Mouse (Mus musculus) MN1 (cell line): Measurements from ENCODE around the gene Cryba4.

Experiments used
- DNase-seq: peaks from one replicate; pipeline ENCODE4 v3.0.0-alpha.2; 2016; ENCODE audit warnings: low spot score

Cryba4 gene

DNA sequence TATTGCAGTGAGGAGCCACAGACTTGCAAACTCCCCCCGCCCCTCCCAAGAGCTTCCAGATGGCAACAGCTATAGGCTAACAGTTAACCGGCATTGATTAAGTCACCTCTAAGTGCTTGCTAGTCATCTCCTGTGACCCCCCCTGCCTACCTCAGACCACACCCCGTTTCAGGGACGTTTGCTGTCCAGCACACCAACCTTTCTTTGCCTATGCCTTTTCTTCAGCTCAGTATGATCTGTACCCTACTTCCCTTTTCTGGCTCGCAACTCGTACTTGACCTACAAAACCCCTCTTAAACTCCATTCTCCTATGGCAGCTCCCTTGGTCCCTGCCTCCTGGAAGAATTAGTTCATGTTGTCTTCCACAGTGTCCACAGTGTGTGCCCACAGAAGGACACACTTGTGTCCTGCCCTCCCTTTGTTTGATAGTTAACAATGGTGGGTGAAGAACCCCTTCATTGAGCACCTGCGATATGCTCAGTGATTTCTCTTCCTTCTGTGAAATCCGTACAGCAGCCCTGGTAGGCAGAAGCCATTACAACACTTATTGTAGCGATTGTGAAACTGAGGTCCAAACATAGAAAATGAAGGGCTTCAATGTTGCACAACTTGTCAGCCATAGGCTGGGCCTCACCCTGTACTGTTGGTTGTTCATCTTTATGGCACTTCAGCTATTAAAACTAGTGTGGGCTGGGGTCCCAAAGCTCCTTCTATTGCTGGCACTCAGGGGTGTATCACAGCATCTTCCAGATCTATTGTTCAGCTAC lies 13.9 kb upstream of the Cryba4 start:
- DNase-seq, result no peak

DNA sequence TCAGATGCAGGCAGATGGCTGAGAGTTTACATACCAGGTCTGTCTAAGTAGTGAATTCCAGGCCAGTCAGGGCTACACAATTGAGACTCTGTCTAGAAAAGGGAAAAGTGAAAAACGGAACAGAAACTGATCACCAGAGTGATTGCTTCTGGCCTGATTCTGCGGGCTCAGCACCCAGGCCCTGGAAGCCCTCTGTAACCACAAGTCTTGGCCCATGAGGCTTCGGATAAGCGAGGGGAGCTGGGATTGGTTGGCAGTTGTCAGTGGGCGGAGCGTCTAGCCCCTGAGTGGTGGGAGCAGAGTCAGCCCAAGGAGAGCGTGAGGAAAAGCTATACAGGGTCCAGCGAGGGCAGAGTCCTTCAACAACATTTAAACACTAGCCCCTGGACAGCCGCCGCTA lies 13.2 kb upstream of the Cryba4 start:
- no peak for DNase-seq

DNA sequence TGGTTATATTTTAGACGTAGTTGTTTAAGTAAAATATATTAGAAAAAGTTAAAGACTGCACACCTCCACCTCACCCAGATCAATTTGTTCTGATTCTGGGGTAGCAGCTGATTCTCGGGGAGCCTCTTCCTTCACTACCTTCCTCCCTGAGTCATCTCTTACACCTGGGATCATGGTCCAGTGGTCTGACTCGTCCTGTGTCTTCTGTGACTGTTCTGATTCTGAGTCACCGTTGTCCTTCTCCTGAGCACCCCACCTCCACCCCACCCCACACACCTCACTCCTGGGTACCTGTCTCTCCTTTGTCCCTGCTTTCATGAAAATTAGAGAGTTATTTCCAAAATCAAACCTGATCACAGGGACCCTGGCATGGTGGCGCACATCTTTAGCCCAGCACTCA lies 12.8 kb upstream of the Cryba4 start:
- DNase-seq, result no peak

DNA sequence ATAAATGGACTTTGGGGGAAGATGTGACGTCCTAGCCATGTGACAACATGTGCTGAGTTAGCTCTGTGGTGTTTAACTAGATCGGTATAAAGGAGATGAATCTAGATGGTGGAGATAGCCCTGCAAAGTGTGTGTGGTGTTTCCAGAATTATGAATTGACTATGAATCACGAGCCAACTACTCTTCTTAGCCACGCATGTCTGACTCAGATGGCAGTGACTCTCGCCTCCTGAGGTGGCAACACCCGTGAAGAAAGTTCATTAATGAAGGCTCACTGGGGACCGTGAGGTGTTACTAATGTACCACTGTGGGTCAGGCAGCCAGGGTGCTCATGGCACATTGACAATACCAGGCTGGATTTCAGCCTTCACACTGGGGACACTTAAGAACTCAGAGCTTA lies 11.8 kb upstream of the Cryba4 start:
- no peak for DNase-seq

DNA sequence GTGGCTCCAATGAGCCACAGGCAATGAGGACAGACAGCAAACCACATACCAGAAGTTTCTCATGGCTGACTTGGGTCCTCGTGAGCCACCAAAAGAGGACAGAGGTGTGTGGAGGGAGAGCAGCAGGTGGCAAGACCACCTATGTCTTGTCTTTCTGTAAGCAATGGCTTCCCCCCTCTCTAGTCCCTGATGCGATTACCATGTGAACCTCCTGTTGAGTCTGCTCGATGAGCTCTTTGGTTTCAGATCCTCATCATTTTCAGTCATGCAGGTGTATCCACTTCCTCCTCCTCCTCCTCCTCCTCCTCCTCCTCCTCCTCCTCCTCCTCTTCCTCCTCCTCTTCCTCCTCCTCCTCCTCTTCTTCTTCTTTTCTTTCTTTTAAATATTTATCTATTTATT lies 8.5 kb upstream of the Cryba4 start:
- no peak for DNase-seq

DNA sequence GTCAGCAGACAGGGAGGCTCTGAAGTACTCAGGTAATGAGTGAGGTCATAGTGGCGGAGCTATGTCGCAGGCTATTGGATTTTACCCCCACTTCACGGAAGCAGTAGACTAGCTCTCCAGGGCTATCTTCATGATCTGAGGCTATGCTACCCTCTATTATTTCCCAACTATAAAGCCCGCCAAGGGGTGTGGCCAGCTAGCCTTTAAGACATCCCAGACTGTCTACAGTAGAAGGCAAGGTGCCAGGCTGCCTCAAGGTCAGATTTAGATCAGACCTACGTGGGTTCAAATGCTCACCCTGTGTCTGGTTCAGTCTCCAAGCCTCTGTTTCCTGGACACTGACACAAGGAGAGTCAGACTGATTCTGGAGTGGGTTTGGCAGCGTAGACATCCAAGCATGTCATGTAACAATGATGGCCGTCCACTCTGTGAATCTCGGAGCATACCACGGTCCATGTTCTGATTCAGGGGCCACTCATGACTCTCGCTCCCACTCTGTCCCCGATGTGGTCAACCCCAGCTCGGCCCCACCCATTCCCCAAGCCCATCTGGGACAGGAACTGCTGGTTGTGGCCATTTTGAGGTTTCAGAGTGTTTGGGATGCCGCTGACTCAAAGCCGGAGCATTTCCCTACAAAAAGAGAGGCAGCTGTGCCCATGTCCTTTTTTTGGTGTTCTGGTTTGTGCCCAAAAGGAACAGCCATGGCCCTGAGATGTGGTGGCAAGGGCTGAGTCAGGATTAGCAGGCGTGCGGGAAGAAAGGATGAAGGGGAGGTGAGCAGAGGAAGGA lies 7.7 kb upstream of the Cryba4 start:
- DNase-seq, result no peak

DNA sequence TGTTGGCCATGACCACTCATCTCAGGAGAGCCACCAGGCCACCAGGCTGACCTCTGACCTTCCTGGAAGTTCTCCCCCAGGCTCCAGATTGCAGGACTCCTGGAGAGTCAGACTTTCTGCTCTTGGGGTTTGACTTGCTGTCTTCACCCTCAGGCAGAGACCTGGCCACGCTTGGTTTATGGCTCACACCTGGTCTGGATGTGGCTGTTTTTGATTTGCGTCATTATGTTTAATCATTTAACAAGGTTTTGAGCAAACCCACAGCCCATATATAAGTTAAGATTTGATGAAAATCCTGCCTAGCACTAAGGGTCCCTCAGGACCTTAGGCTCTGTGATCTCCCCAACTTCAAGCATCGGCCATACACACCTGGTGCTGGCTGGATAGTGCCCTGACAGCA lies 5.6 kb upstream of the Cryba4 start:
- no peak for DNase-seq

DNA sequence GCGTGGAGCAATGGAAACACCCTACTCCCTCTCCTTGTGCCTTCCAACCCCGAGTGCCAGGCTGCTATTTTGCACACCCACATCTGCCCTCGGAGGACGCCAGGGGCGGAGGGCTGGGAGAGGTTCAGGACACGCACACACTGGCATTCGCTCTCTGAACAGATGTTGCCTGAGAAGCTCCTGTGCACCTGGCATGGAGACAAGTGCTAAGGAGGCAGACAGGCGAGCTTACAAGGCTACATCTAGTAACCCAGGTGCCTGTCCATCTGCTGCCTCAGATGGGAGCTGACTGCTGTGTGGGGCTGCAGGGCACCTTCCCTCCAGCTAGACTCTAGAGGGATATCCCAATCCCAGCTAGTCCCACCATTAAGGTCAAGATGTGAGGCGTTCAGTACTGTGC lies 4.1 kb upstream of the Cryba4 start:
- no peak for DNase-seq

DNA sequence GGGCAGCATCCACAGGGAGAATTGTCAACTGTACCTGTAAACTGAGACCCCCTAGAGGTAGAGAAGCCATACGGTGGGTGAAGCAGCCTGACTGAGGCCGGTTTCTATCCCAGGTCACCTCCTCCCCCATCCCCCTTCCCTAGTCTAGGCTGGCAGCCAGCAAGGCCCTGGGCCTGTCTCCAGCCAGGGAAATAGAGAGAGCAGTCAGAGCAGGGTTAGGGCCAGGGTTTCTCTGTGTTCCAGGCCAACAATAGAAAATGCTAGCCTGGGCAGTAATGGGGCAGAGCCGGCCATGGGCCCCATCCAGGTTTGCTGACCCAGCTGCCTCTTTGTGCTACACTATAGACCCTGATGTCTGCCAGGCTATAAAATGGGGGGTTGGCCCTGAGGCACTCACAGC lies 3.1 kb upstream of the Cryba4 start, which contains the start of gene Crybb1:
Crybb1 (plus strand) TSS at position 390 of the 400 bp plus-strand sequence.
- DNase-seq, result peak; percentile 48

DNA sequence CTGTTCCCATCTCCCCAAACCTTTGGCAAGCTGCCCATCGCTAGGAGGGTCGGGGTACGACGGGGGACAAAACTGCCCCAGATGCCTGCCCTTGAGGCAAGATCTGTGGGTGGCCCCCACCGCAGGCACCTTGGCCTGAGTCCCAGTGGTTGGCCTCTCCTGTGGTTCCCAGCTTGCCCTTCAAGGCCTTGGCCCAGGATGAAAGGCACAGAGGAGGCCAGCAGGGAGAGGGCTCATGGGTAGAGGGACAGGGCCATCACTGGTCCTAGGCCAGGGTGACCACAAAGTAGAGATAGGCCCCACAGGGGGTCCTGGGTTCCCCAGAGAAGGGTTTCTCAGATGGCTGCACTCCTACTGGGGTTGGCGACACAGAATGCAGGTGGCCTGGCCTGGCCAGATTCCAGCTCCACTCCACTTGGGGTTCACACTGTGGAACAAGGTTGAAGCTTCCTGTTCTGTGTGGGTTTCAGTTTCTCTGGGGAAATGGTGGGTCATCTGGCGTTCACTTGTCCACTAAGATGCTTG lies 2.0 kb upstream of the Cryba4 start:
- peak; percentile 45 for DNase-seq

DNA sequence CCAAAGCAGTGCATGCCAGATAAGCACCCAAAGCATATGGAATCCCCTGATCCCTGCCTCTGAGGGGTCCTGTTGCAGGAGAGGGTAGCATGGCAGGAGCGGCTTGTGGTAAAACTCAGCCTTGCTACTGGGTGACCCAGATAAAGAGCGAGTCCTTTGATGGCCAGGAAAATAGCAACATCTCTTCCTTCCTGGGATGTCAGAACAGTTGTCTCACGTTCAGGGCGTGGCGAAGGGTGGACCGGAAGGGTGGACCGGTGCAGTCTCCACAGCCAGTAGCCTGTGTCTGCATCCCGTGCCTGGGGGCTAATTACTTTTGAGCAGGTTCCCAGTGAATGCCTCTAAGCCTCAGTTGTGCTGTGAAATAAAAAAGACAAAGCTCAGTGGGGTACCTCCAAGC lies 851 bp upstream of the Cryba4 start:
- DNase-seq, result no peak

DNA sequence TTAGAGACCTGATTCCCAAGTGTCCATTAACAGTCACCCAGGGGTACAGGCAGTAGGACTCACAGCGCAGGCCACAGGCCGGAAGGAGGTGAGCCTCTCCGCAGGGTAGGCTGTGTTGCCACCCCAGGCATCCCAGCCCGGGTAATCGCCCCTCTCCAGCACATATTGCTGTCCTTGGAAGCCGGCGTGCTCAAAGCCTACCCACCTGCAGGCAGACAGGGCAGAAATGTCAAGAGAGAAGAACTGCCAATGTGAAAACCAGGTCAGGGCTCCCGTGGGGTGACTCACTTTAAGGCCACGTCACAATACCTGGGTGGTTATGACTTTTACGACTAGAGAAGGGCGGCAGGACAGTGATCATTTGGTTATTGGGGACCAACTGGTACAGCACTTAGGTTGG lies 3.2 kb downstream of the Cryba4 start:
- DNase-seq, result no peak

DNA sequence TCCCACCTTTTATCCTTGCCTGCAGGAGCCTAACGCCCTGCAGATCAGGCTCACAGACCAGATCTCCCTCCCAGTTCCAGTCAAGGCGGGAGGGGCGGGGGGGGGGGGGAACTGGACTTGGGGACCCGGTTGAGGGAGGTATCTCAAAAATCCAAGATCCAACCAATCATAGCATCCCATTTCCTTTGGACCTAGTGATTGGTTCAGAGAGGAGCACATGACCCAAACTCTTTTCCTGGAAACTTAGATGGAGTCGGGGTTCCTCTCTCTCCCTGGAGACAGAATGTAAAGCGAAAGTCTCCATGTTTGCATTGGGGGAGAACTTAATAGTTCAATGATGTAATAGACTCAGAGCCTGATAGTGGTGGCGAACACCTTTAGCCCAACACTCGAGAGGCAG lies 4.9 kb downstream of the Cryba4 start:
- DNase-seq, result no peak

DNA sequence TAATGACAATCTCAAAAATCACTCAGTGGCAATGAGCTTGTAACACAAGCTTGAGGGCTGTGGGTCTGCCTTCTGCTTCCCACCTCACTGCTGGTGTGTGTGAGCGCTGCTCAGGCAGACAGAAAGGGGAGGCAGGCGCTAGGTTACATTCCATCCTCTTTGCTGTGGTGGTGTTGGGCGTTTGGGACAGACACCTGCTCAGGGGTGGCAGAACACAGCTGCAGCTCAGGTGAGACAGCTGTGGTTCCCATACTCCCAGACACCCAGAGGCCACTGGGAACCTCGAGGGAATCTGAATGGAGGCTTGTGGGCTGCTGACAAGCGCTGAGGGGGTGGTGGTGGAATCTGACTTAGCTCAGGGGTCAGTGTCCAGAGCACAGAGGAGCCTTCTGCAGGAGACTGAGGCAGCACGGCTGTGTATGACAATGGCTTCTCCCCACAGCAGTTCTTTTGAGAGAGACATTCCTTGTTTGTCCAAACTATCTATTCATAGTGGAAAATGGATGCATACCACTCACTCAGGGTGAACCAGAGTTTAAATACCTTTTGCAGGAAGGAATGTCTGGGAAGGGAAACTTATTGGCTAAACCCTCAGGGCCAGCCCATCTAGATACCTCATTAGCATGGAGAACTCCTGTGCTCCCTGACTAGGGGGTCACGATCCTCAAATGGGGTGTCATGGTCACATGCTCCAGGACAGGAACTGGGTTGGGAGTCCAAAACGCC lies 7.3 kb downstream of the Cryba4 start:
- DNase-seq, result no peak

DNA sequence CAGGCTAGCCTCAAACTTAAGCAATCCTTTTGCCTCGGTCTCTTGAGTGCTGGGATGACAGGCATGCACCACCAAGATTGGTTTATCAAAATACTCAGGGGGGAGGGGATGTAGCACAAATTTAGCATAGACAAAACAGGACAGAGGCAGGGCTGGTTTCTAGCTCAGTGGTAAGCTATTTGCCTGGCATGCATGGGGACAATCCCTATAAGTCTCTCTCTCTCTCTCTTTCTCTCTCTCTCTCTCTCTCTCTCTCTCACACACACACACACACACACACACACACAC lies 8.1 kb downstream of the Cryba4 start:
- DNase-seq, result no peak

DNA sequence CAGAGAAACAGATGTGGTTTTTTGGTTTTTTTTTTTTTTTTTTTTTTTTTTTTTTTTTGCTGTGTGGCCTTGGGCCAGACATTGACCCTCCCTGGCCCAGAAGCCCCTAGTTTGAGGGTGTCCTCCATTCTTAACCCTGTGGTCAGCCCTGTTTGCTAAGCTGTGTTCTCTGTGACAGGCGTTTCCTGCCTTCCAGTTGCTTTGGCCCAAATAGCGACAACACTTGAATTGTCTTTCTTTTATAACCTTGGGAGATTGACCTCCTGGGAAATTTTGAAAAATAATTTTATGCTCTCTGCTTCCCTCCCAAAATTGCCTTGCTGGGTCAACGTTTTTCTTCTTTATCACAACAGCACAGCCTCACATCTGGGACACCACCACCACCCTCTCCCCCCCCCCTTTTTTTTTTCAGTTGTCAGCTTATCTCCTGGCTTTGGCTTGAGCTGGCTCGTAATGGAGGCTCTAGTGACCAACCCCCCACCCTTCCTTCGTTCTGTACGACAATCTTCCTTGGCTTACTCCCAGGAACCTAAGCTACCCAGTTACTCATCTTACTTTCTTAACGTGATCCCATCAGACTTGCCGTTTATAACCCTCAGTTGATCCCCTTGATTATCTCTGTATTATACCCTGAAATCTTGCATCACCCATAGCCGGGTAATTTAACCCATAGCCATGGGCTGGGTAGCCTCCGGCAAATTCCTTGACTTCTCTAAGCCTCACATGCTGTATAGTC lies 8.6 kb downstream of the Cryba4 start:
- DNase-seq, result peak; percentile 22

DNA sequence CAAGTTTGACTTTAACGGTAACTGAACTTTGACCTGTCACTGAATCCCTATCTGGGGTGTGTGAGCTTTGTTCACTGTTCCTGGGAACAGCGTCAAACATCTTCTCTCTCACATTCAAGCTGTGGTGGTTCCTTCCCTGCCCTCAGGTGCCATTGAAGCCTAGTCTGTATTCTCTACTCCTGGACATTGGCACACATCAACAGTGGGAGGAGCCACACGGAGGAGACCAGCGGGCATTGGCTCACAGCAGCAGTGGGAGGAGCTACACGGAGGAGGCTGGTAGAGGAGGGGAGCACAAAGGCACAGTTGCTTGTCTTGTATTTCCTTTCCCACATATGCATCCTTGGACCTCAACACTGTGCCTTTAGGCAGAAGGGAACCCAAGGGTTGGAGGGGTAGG lies 9.3 kb downstream of the Cryba4 start:
- no peak for DNase-seq

DNA sequence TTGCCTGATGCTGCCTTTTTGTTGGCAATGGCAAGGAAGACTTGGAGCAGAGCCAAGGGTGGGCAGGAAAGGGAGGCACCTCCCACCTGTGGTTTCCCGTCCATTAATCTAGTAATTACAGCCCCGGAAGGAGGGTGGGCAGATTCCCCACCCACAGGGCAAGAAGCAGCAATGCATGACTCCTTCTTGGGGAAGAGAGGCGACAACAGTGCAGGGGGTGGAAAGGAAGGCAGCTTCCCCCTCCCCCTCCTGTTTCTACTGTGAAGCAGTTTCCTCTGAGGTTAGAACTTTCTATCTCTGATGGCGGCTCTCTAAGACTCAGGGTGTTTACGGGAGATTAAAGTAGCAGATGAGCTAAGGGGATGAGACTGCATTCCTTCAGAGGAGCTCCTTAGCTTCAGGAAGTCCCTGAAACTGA lies 9.9 kb downstream of the Cryba4 start:
- DNase-seq, result no peak

DNA sequence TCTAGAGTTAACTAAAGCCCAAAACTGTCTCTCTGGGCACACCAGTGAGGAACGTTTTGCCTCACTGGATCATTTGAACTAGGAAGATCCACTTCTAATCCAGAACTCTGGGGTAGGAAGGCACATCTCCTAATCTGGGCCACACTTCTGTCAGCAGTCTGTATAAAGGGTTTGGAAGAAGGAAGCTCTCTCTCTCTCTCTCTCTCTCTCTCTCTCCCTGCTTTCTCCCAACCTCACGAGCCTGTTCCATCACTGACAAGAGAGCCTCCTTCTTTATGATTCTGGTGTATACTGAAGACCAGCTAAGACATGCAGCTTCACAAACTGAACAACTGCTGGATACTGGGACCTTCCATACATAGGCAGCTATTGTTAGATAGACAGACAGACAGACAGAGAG lies 10.5 kb downstream of the Cryba4 start:
- DNase-seq, result no peak

DNA sequence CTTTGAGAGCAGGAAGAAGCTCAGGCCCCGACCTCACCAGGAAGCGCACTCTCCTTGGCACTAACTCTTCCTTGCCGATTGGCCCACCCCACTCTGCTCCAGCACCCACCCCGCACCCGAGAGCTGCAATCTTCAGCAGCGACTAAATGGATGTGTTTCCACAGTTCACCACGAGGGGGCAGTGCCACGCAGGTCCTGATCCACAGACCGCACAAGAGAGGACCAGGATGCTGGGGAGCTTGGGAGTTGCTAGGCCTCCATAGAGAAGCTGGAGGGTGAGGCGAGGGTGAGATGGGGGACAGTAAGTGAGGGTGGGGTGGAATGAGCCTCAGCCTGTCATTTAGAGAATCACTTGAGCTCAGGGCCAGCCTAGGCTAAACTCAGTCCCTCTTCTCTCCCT lies 11.6 kb downstream of the Cryba4 start:
- DNase-seq, result peak; percentile 90

DNA sequence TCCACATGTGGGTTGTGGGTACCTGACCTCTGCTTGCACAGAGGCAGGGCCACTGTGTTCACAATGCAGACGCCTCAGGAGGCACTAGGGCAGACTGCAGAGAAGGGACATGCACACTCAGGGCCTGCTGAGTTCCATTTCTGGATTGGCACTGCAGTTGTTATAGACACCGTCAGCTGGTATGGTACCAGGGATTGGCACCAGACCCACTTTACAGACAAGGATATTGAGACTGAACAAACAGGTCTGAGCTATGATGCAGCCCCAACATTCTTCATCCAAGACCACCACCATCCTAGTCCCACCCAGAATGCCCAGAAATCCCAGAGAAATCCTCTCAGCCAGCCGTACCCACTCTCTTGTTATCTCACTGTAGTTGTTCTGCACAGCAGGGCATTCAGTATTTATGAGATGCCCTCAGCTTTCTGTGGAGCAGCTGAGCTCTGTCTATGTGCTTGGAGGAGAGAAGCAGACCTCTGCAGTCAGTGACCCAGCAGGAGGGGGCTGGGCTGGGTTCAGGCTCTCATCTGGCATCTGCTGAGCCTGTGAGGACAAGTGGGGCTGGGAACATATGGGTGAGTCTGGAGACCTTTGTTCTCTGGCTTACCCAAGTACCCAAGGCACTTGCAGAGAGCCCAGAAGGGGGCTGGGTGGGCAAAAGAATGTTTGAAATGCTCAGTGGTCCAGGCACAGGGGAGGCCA lies 13.4 kb downstream of the Cryba4 start:
- no peak for DNase-seq
